Mouse (Mus musculus): ENCODE measurements around the gene Dohh.

The Dohh gene

DNA sequence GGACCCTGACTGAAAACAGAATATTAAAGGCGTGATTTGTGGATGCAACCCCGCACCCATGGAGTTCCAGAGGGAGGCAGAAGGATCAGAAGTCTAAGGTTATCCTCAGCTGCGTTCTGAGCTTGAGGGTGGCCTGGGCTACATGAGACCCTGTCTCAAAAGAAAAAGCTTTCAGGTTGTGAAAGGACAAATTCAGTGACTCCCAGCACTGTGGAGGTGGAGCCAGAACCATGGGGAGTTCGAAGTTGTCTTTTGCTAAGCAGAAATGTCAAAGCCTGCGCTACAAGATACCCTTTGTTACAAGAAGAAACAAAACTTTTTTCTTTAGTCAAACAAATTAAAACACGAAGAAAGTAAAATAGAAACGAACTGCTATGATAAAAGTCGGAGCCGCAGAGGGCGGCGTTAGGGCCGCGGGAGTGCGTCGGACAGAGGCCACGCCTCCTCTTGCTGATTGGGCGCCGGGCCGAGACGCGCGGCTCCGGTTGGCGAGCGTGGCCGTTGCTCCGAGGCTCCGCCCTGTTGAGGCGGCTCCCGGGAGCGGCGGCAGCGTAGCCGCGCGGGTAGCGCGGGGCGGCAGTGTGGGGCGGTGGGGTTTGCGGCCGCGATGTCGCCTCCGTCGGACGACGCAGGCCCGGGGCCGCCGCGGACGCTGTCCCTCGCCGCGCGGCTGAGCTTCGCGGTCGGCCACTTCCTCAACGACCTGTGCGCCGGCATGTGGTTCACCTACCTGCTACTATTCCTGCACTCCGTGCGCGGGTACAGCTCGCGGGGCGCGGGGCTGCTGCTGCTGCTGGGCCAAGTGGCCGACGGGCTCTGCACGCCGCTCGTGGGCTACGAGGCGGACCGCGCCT, 27.0 kb upstream of the Dohh start, which contains the start of gene Mfsd12:
Gene Mfsd12 (plus strand): TSS at position 501 of the 854 bp plus-strand sequence.
- DNase-seq (ENCODE audit: low read depth, low spot score) = peak; percentile 95

DNA sequence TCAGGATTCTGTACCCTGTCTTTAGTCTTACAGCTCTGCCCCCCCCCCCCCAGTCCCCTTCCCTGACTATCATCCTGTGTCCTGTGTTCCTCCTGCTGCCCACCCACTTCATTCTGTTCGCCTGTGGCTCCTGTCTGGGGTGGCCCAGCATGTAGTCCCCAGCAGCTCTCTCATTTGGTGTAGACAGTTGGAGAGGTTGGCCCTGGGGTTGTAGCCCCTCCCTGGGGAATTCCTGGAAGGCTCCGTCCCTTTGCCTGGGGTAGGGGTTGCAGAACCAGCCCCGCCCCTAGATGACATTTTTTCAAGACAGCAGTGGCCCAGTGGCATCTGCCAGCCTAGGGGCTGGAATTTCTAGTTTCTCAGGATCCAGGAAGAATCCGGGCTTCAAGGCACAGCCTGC, 26.0 kb upstream of the Dohh start:
- DNase-seq (ENCODE audit: low read depth, low spot score) = no peak

DNA sequence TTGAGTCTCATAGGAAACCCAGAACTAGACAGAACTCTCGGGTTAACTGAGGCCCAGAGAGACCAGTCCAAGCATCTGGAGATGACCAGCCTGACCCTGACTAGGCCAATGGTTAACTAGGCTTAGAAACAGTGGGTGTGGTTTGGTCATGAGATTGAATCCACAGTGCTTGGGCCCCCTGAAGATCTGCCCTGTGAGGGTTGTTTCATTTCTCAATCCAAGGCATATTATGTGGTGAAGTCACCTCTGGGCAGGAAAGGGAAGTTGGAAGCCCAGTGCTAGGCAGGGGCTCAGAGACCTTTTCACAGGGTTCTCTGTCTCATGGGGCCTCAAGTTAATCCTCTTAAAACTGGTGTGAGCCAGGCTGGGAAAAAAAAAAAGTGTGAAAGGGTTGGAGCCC, 25.4 kb upstream of the Dohh start:
- no peak for DNase-seq (ENCODE audit: low read depth, low spot score)

DNA sequence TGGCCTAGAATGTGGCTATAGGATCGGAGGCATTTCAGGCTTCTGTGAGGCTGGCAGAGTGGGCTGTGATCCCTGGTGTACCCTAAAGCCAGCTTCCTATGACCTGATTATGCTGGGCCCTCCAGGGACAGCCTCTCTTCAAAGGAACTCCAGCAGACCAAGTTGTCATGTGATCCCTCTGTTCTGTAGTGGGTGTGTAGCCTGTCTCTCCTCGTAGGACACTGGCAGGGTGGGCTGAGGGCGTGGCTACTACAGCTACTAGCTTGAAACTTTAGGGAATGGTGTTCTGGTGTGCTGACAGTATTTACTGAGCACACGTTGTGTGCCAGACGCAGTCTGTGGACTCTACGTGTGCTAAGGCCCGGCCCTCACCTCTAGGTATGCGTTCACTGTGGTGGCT, 23.5 kb upstream of the Dohh start:
- no peak for DNase-seq (ENCODE audit: low read depth, low spot score)

DNA sequence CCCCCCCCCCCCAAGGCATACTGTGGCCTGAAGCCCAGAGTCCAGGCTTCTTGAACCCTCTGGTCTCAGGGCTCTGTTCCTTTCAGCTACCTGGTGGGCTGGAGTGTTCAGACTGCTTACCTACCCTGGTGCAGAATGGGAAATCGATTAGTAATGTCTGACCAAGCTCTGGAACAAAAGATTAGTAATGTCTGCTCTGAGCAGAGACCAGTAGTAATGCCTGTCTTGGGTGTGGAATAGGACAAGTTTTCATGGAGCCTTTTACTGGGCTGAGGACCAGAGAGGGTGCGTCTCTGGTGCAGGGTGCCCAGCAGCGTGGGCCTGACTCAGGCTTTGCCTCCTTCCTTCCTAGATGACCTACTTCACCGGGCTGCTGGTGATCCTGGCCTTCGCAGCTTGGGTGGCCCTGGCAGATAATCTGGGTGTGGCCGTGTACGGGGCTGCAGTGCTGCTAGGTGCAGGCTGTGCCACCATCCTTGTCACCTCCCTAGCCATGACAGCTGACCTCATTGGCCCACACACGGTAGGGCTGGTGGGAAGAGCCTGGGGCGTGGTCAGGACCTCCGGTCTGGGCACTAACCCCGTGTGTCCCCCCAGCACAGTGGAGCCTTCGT, 21.8 kb upstream of the Dohh start:
- no peak for DNase-seq (ENCODE audit: low read depth, low spot score)

DNA sequence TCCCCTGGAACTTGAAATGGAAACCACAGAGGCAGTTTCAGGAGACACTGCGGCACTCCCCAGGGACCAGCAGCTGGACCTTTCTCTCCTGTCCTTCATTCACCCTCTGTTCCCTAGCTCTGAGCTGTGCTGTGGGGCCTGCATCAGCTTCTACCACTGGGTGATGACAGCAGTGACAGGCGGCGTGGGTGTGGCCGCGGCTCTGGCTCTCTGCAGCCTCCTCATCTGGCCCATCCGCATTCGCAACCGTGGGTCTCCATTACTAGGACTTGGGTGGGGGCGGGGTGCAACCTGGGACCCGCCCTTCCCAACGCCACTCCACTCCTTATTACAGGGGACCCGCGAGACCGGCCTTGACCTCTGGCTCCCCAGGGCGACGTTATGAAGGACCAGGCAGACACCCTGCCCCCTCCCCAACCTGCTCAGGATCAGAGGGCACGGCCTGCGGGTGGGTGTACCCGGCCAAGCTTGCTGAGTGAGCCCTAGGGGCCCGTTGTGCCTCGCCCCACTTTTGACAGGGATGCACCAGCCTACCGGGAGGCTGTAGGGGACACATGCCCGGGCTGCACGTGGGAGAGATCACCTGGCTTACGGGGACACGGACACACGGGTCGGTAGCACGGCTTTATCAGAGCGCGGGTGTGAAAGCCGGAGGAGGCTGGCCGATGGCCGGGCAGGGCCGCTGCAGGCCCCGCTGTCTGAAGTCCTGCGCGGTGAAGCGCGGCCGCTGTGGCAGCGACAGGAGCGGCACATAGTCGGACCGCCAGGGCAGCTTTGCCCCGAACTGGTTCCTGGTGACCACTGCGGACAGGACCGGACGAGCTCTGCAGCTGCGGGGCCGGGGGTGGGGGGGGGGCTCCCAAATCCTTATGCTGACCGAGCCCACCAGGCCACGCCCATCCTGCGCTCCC, 20.5 kb upstream of the Dohh start:
- DNase-seq (ENCODE audit: low read depth, low spot score) = no peak

DNA sequence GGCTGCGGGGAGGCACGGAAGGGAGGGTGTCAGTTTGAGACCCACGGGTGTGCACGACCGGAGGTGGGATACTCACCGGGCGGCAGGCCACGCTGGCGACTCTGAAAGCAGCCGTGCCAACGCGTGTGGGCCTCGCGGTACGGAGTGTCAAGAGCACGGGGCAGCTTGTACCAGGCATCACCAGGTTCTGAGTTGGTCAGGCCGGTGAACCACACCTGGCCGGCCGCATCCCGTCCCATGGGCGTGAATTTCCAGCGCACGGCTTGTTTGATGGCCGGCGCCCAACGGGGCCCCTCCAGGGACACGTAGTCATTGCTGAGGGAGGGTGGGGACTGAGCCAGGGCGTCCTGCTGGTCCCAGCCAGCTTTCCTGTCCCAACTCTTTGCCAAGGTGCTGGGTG, 19.6 kb upstream of the Dohh start:
- DNase-seq (ENCODE audit: low read depth, low spot score) = no peak

DNA sequence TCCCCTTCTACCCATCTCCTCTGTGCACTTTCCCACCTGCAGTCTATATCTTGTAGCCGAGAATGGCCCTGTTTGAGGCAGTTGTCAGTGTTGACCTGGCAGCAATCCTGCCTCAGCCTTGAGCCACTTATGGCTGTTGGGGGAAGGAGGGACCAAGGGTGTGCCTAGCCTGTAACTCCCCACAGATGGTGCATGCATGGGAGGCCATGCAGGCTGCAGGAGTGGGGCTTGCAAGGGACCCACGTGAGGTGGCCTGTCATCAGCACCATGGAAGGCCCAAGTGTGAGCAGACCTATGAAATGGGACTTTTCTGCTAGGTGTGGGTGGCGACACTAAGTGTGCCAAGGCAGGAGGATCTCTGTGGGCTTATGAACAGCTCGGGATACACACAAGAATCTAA, 19.2 kb upstream of the Dohh start:
- DNase-seq (ENCODE audit: low read depth, low spot score) = no peak

DNA sequence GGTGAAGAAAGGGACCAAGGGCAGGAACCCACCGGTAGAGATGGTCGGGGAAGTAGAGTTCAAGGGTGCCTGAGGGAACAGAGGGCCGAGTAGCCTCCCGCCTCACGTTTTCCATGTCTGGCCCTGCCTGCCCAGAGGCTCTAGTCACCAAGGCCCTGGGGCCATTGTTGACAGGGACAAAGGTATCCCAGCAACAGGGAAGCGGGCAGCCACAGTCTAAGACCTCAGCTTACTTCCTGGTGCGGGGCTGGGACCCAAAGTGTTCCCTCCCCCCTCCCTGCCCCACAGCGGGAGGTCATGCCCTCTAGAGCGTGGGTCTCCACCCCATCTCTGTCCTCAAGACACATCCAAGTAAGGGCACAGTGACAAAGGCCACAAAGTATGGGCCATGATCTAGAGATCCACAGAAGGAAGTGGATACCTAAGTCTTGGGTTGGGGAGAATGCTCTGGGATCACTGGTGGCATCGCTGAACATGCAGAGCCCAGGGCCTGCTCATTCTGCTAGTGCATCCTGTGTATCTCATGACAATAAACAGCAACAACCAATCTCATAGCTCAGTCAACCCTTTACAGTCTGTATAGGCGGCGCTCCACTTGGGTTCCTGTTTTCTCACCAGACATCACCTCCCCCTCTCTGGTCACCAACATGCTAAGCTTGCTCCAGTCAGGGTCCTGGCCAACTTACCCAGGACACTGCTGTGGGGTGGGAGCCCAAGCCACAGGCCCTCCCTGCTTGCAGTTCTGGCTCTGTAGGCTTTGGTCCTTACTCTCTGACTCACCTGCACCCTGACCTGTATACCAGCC, 18.4 kb upstream of the Dohh start, which contains the start of gene 4930404N11Rik:
Gene 4930404N11Rik (minus strand): TSS at position 145 of the 805 bp plus-strand sequence.
- peak; percentile 31 for DNase-seq (ENCODE audit: low read depth, low spot score)

DNA sequence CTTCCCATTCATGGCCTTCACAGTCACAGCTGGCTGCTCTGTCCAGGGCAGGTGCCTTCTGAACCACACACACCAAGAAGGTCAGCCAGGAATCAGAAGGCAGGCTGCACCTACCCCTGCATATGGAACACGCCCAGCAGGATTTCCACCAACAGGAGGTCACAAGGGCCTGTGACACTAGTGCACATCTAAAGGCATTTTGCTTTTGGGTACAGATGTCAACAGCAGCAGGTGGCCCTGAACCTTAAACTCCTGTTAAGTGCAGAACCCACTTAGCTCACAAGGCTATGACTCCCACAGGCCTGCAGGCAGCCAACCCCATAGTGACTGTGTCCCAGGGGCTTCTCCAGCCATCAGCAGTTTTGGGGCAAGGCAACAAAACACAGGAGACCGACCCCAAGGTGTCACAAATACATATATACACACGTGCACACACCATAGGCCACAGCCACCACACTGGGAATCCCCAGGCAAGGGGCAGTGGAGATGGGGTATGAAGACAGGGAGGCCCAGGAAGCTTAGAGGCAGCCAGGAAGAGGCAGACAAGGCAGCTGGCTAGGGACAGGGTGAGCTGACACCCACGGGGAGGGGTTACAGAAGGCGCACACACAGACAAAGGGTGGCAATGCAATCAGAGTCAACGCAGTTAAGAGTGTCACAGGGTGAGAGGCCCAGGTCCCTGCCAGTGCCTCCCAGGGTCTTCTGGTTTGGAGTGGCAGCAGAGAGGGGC, 17.6 kb upstream of the Dohh start:
- DNase-seq (ENCODE audit: low read depth, low spot score) = no peak

DNA sequence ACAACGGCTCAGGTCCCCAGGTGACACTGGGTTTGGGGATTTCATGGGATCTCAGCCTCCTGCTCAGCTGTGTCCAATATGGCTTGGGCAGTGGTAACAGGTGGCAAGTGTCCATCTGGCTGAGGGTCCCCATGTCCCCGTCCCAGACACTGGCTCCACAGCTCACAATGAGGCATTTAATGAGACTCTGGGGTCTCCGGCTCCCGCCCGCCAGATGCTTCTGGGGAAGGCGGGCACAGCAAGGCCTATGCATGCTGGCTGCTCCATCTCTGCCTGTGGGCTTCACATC, 17.1 kb upstream of the Dohh start:
- no peak for DNase-seq (ENCODE audit: low read depth, low spot score)

DNA sequence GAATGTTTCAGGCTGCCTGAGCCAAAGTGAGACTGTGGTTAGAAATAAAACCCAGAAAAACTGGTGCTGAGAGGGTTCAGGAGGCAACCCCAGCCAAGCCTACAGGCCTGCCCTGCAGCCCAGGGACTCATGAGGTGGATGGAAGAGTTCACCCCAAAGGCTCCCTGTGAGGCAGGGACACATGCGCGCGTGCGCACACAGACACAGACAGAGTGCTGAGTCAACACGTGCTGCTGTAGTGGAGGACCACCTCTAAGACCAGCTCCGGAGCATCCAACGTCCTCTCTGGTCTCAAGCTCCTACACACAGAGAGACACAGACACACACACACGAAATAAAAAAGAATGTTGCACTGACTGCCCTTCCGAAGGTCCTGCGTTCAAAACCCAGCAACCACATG, 8.9 kb upstream of the Dohh start:
- no peak for DNase-seq (ENCODE audit: low read depth, low spot score)

DNA sequence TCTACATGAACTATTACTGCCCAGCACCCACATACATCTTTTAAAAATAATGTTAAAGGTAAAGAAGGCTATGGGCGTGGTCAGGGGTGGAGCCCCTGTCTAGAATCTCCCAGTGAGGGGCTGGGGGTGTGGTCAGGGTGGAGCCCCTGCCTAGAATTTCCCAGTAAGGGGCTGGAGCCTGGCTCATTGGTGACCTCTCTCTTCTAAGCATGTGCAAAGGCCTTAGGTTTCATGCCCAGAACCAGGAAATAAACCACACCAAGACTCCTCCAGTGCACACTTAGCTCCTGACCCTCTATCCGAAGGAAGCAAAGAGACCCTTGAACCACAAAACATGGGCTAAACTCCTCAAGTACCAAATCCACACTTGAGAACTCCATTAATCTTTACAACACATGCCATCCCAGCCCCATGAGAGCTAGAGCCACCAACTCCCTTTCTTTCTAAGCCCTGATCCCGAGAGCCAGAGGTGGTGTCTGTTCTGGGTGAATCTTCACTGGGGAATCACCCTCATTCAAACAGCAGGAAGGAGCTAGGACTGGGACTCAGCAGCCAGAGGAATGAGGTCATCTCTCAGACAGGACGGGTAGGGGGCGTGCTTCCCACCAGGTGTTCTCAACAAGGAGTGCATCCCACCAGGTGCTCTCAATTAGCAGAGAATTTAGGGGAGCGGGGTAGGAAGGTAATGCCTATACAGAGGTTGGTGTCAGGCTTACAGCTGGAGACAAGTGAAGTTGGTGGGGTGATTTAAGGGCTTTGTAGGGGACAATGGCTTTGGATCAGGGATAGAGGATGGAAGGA, 7.5 kb upstream of the Dohh start:
- peak; percentile 60 for DNase-seq (ENCODE audit: low read depth, low spot score)

DNA sequence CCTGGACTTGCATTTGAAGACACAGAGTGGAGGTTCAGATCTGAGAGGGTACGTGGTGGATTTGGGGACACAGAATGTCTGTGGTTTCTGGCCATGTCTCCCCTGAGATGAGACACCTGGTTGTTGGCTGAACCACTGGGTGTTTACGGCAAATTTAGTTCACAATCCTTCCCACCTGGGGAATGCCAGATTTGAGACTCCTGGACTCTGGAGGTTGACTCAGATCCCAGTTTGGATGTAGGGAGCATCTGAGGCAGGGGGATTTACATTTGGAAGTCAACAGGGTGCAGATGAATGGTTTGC, 6.9 kb upstream of the Dohh start:
- no peak for DNase-seq (ENCODE audit: low read depth, low spot score)

DNA sequence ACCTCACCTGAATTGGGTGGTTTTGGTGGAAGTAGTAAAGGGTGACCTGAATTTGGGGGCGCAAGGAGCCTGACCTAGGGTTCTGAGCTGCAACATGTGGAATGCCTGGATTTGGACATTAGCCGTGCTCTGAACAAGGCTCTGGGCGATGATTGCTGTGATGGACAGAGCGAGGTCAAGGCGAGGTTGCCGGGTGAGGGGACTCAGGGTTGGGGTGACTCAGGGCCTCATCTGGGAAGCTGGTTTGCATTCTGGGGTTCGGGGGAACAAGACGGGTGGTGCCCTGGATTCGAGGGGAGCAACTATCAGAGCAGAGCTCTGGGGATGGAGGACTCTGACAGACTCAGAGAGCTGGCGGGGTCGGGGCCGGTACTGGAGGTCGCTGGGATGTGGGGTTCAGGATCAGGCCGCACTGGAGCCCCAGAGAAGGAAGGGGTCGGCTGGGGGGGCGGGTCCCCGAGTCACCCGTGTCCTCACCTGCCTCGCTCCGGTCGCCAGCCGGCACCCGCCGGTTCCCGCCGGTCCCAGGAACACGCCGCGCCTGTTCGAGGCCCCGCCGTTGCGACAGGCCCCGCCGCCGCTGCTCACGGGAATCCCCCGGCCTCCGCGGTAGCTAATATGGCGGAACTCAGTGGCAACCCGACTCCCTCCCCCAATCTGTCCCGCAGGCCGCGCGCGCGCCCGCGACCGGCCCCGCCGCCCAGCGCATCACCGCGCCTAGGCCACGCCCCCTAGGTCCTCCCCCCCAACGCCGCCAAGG, 6.3 kb upstream of the Dohh start, which contains the start of gene Fzr1:
Gene Fzr1 (minus strand): TSS at position 724 of the 760 bp plus-strand sequence.
- DNase-seq (ENCODE audit: low read depth, low spot score) = no peak

DNA sequence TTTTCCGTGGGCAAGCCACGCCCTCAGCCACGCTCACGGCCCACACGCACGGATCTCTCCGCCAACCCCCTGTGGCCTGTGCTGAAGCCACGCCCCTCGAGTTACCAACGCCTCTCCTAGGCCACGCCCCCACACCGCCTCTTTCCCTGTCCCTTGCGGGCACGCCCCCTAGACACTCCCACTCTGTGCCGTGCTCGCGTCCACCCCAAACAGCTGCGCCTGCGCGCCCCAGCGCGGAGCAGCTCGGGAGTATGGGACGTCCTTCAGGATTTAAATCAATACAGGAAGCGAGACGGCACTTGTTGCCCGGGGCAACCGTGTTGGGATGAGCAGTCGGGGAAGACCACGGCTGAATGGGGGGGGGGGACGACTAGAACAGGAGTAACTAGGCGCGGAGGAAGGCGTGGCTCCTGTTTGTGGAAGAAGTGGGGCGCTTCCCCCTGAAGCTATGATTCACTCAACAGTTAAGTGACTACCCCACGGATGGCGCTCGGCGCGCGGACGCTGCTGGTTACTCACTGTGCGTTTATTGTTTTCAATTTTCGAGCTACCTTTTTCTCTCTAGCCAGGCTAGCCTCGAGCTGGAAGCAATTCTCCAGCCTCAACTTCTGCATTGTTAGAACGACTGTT, 5.6 kb upstream of the Dohh start:
- DNase-seq (ENCODE audit: low read depth, low spot score) = peak; percentile 100

DNA sequence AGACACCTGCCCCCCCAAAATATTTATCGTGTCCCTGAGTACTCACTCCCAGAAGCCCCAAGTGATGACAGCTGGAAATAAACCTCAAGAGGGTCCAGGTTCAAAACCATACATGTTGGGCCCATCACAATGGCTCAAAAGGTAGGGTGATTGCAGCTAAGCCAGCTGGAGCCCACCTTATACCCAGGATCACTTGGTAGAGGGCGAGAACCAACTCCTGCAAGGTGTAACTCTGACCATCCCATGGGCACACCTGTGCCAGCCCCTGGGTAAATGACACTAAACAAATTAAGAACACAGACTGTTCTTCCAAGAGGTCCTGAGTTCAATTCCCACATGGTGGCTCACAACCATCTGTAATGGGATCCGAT, 5.1 kb upstream of the Dohh start:
- DNase-seq (ENCODE audit: low read depth, low spot score) = no peak

DNA sequence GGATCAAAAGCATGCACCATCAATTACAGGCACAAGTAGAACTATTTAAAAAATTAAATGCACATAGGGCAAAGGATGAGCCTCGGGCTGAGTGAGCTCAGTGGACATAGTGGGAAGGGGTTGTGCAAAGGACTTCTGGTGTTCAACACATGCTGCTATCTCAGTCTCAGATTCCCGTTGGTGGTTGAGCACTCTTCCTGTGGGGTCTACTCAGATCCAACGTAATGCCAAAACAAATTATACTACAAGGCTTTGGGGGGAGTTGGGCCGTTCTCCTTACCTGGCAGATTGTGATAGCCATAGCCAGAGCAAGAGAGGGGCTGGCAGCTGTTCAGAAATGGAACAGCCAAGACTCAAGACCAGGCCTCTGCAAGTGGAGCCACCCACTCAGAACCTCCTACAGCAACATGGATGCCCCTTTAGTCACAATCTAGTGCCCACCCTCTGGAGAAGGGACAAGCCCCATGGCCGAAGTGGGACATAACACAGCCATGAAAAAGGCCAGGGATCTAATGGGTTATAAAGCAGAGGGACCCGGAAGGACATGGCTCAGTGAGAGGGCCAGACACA, 4.3 kb upstream of the Dohh start:
- no peak for DNase-seq (ENCODE audit: low read depth, low spot score)

DNA sequence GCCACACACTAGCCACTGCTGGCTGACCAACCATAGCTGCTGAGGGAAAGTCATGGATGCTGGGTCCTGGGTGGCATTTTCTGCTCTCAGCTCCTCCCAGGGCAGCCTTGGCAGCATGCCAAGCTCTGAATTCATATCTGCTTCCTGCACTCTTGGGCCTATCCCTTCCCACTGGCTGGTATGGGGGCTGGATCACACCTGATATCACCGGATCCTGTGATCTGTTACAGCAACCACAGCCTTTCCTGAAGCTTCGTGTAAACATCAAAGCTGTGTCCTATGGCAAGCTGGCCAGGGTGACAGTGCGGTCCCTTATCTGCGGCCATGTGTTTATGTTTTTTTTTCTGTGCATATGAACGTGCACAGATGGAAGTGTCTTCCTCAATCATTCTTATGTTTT, 2.2 kb upstream of the Dohh start:
- no peak for DNase-seq (ENCODE audit: low read depth, low spot score)

Measured in A20 (cell line).